Mouse (Mus musculus): ENCODE results near the gene Ift140.
A peak's percentile ranks its signal among the peaks of the same experiment; 100 is the strongest.

Gene Ift140

DNA sequence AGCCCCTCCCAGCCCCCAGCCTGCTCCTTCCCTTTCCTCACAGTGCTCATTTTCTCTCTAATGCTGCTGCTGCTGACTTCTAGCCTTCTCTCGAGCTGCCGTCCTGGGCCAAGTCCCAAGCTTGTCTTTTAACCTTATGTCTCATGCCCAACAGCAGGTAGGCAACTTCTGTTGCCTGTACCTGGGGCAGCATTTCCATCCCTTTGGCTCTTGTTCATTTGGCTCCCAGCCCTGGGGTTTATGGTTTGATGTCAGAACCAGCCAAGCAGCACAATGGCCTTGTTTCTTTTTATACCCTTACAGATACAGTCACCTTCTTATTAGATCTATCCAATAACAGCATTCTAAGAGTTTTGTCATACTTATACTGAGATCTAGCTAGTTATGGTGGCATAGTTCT, 80.3 kb downstream of the Ift140 start:
- TF ChIP-seq POU5F1 (IDR thresholded peaks at IDR 0.05; ENCODE audit: borderline replicate concordance, low read length) = no peak
- TF ChIP-seq NANOG (IDR thresholded peaks at IDR 0.05; ENCODE audit: borderline replicate concordance, low read length) = no peak
- TF ChIP-seq CTCF (conservative IDR thresholded peaks at IDR 0.05; ENCODE audit: low read length) = no peak
- no peaks in the 10 kb centered on the region for H3K9me3 ChIP-seq (ENCODE audit: low read length)
- no peaks in the 10 kb centered on the region for H3K4me1 ChIP-seq (replicated peaks; ENCODE audit: low read depth, low read length)
- H3K4me3 ChIP-seq (replicated peaks; ENCODE audit: low read length) = no peak overlapping the region
- H3K27me3 ChIP-seq (ENCODE audit: insufficient read depth, low read length) = no peaks in the 10 kb centered on the region
- peaks cover 58% of the 10 kb centered on the region for H3K36me3 ChIP-seq (ENCODE audit: insufficient read depth, low read length)

DNA sequence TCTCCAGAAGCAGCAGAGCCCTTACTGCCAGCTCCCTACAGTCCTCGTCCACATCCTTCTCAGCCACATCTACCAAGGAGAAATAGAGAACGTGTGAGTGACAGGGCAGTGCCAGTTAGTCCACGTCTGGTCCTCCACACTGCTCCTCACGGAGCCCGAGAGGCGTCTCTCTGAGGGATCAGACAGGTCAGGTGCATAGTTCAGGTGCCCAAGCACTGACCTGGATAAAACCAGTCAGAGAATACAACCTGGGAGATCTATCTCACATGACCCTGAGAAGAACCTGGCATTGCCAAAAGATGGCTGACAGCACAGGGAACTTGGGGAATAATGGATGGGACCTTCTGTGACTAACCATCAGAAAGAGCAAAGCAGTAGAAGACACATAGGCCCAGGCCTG, 84.2 kb downstream of the Ift140 start:
- TF ChIP-seq CTCF (conservative IDR thresholded peaks at IDR 0.05; ENCODE audit: low read length) (no peak), NANOG (IDR thresholded peaks at IDR 0.05; ENCODE audit: borderline replicate concordance, low read length) (no peak), POU5F1 (IDR thresholded peaks at IDR 0.05; ENCODE audit: borderline replicate concordance, low read length) (no peak)

GRCm38 (mm10) chr17:25101338-25101737, 85.5 kb downstream of the Ift140 start:
- Histone ChIP-seq H3K36me3 (ENCODE audit: insufficient read depth, low read length) (peaks cover 86% of the 10 kb centered on the region), H3K4me1 (replicated peaks; ENCODE audit: low read depth, low read length) (no peaks in the 10 kb centered on the region), H3K4me3 (replicated peaks; ENCODE audit: low read length) (no peak overlapping the region), H3K27me3 (ENCODE audit: insufficient read depth, low read length) (no peaks in the 10 kb centered on the region), H3K9me3 (ENCODE audit: low read length) (no peaks in the 10 kb centered on the region)
- TF ChIP-seq CTCF (conservative IDR thresholded peaks at IDR 0.05; ENCODE audit: low read length) (no peak), NANOG (IDR thresholded peaks at IDR 0.05; ENCODE audit: borderline replicate concordance, low read length) (no peak), POU5F1 (IDR thresholded peaks at IDR 0.05; ENCODE audit: borderline replicate concordance, low read length) (no peak)

More for the DNA sequence above, 84.2 kb downstream of the Ift140 start:
- H3K4me3 ChIP-seq (replicated peaks; ENCODE audit: low read length) = no peak overlapping the region
- H3K4me1 ChIP-seq (replicated peaks; ENCODE audit: low read depth, low read length) = no peaks in the 10 kb centered on the region
- H3K36me3 ChIP-seq (ENCODE audit: insufficient read depth, low read length) = peaks cover 73% of the 10 kb centered on the region
- no peaks in the 10 kb centered on the region for H3K27me3 ChIP-seq (ENCODE audit: insufficient read depth, low read length)
- H3K9me3 ChIP-seq (ENCODE audit: low read length) = no peaks in the 10 kb centered on the region

- TF ChIP-seq CTCF (conservative IDR thresholded peaks at IDR 0.05; ENCODE audit: low read length) = no peak
- TF ChIP-seq POU5F1 (IDR thresholded peaks at IDR 0.05; ENCODE audit: borderline replicate concordance, low read length) = no peak
- no peak for TF ChIP-seq NANOG (IDR thresholded peaks at IDR 0.05; ENCODE audit: borderline replicate concordance, low read length)
- H3K9me3 ChIP-seq (ENCODE audit: low read length) = no peaks in the 10 kb centered on the region
- no peak overlapping the region for H3K4me3 ChIP-seq (replicated peaks; ENCODE audit: low read length)
- peaks cover 95% of the 10 kb centered on the region for H3K36me3 ChIP-seq (ENCODE audit: insufficient read depth, low read length)
- H3K4me1 ChIP-seq (replicated peaks; ENCODE audit: low read depth, low read length) = no peaks in the 10 kb centered on the region
- no peaks in the 10 kb centered on the region for H3K27me3 ChIP-seq (ENCODE audit: insufficient read depth, low read length)
These were observed 91.9 kb downstream of the Ift140 start for GRCm38 (mm10) chr17:25107786-25108185.

DNA sequence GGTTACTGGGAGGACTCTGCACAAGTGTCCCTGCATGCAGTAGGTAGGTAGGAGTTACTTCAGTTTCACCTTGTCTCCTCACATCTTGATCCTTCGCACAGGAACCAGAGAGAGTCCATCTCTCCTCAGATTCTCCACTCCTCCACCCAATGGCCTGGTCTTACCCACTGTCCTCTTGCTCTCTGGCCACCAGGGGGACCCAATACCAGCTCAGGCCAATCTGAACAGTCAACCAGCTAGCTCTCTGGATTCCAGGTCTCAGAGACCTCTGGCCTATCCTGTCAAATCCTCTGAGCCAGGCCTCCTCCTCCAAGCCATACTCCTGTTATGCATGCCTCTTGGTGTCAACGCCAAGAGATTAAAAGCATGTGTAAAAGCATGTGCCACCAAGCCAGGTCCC, 93.7 kb downstream of the Ift140 start:
- no peaks in the 10 kb centered on the region for H3K27me3 ChIP-seq (ENCODE audit: insufficient read depth, low read length)
- H3K9me3 ChIP-seq (ENCODE audit: low read length) = no peaks in the 10 kb centered on the region
- peaks cover under 1% of the 10 kb centered on the region for H3K4me1 ChIP-seq (replicated peaks; ENCODE audit: low read depth, low read length)
- no peak overlapping the region for H3K4me3 ChIP-seq (replicated peaks; ENCODE audit: low read length)
- TF ChIP-seq NANOG (IDR thresholded peaks at IDR 0.05; ENCODE audit: borderline replicate concordance, low read length) (no peak), CTCF (conservative IDR thresholded peaks at IDR 0.05; ENCODE audit: low read length) (peak; percentile 29), POU5F1 (IDR thresholded peaks at IDR 0.05; ENCODE audit: borderline replicate concordance, low read length) (no peak)
- H3K36me3 ChIP-seq (ENCODE audit: insufficient read depth, low read length) = peaks cover 95% of the 10 kb centered on the region

DNA sequence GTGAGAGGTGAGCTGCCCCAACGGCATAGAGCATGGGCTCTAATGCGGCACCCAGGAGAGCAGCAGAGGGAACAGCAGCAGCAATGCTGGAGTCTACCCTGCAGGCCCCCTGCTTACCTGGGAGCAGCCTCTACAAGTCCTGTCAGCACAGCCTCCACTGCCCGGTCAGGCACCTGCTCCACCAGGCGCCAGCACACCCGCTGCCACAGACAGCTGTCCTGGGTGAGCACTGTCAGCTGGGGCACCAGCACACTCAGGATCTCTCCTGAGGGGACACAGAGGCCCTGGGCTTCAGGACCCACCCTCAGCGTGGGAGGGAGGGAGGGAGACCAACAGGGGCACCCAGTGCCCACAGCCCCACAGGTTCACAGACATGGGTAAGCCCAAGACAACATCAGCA, 94.7 kb downstream of the Ift140 start:
- Histone ChIP-seq H3K36me3 (ENCODE audit: insufficient read depth, low read length) (peaks cover 89% of the 10 kb centered on the region), H3K4me1 (replicated peaks; ENCODE audit: low read depth, low read length) (peaks cover 11% of the 10 kb centered on the region), H3K9me3 (ENCODE audit: low read length) (no peaks in the 10 kb centered on the region), H3K27me3 (ENCODE audit: insufficient read depth, low read length) (no peaks in the 10 kb centered on the region), H3K4me3 (replicated peaks; ENCODE audit: low read length) (no peak overlapping the region)
- TF ChIP-seq NANOG (IDR thresholded peaks at IDR 0.05; ENCODE audit: borderline replicate concordance, low read length) (no peak), CTCF (conservative IDR thresholded peaks at IDR 0.05; ENCODE audit: low read length) (no peak), POU5F1 (IDR thresholded peaks at IDR 0.05; ENCODE audit: borderline replicate concordance, low read length) (no peak)

DNA sequence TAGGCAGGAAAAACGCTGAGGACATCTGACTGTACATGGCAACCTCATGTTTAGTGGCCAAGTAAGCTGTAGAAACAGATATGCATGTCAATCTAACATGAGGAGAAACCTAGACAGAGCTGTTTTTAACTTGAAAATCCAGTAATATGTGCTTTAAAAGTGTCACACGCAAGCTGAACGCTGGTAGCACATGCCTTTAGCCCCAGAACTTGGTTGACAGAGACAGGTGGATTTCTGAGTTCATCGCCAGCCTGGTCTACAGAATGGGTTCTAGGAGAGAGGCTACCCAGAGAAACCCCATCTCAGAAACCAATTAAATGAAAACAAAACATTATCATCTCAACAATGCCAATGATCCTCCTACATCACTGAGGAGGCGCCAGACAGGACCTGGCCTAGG, 95.3 kb downstream of the Ift140 start:
- no peak for TF ChIP-seq CTCF (conservative IDR thresholded peaks at IDR 0.05; ENCODE audit: low read length)
- no peak for TF ChIP-seq POU5F1 (IDR thresholded peaks at IDR 0.05; ENCODE audit: borderline replicate concordance, low read length)
- TF ChIP-seq NANOG (IDR thresholded peaks at IDR 0.05; ENCODE audit: borderline replicate concordance, low read length) = no peak
- Histone ChIP-seq H3K4me1 (replicated peaks; ENCODE audit: low read depth, low read length) (peaks cover 14% of the 10 kb centered on the region), H3K27me3 (ENCODE audit: insufficient read depth, low read length) (no peaks in the 10 kb centered on the region), H3K9me3 (ENCODE audit: low read length) (no peaks in the 10 kb centered on the region), H3K4me3 (replicated peaks; ENCODE audit: low read length) (no peak overlapping the region), H3K36me3 (ENCODE audit: insufficient read depth, low read length) (peaks cover 82% of the 10 kb centered on the region)

DNA sequence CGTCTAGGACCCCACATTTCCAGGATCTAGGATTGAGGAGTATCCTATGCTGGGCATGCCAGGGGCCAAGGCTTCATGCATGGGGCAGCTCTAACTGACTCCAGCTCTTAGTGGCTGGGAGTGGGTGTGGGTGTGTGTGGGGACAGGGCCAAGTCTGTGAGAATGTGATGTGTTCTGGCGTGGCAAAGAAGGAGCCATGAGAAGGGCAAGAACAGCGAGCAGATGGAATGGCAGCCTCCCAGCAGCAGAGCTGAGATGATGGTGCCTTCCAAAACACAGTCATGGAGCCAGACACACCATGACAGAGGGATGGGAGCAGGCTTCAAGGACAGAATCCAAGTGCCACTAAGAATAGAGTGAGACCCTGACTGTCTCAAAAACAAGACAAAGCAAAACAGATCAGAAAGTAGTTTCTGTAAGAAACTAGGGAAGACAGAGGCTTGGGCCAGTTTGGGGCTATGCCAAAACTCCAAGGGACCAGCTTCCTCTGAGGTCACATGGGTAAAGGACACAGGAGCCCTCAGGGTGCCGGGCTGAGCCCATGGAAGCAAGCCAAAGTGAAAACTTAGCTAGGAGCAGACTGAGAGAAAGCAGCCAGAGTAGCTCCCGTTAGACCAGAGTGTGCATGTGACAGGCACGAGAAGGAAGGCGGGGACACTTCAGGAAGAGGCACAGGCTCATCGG, 96.0 kb downstream of the Ift140 start:
- Histone ChIP-seq H3K9me3 (ENCODE audit: low read length) (no peaks in the 10 kb centered on the region), H3K27me3 (ENCODE audit: insufficient read depth, low read length) (no peaks in the 10 kb centered on the region), H3K4me3 (replicated peaks; ENCODE audit: low read length) (no peak overlapping the region), H3K36me3 (ENCODE audit: insufficient read depth, low read length) (peaks cover 76% of the 10 kb centered on the region), H3K4me1 (replicated peaks; ENCODE audit: low read depth, low read length) (peaks cover 21% of the 10 kb centered on the region)
- no peak for TF ChIP-seq POU5F1 (IDR thresholded peaks at IDR 0.05; ENCODE audit: borderline replicate concordance, low read length)
- TF ChIP-seq NANOG (IDR thresholded peaks at IDR 0.05; ENCODE audit: borderline replicate concordance, low read length) = no peak
- TF ChIP-seq CTCF (conservative IDR thresholded peaks at IDR 0.05; ENCODE audit: low read length) = no peak

- H3K9me3 ChIP-seq (ENCODE audit: low read length) = no peaks in the 10 kb centered on the region
- peaks cover 70% of the 10 kb centered on the region for H3K36me3 ChIP-seq (ENCODE audit: insufficient read depth, low read length)
- no peak overlapping the region for H3K4me3 ChIP-seq (replicated peaks; ENCODE audit: low read length)
- no peak for TF ChIP-seq CTCF (conservative IDR thresholded peaks at IDR 0.05; ENCODE audit: low read length)
- no peak for TF ChIP-seq POU5F1 (IDR thresholded peaks at IDR 0.05; ENCODE audit: borderline replicate concordance, low read length)
- no peak for TF ChIP-seq NANOG (IDR thresholded peaks at IDR 0.05; ENCODE audit: borderline replicate concordance, low read length)
- H3K4me1 ChIP-seq (replicated peaks; ENCODE audit: low read depth, low read length) = peaks cover 24% of the 10 kb centered on the region
- no peaks in the 10 kb centered on the region for H3K27me3 ChIP-seq (ENCODE audit: insufficient read depth, low read length)
These were observed 96.5 kb downstream of the Ift140 start for GRCm38 (mm10) chr17:25112423-25112810.
